In genomic region chr5:24424004-24424781, GRCm38 (mm10) we compare ENCODE assay signal across 8 mouse cellular contexts. TPM values are rescaled to one million over a fixed set of nuclear protein-coding genes. Genes with fewer than 3 reads are reported as not detected.
DNase-seq lines count a peak whose midpoint lies in the region; ATAC-seq lines count a peak whose summit lies in the region.

No protein-coding gene starts in this region.

- H3K36me3 ChIP-seq in heart, embryonic 12.5 days: peaks cover 20% of the 10 kb centered on the region
- peaks cover 8% of the 10 kb centered on the region for H3K36me3 ChIP-seq in hindbrain, embryonic 15.5 days
- H3K36me3 ChIP-seq in megakaryocyte, embryonic 14.5 days (replicated peaks; ENCODE audit: low read length): peaks cover 49% of the 10 kb centered on the region

- peak overlapping the region; percentile 97 for H3K27ac ChIP-seq in heart, embryonic 12.5 days (ENCODE audit: poor library complexity, severe bottlenecking)
- peak overlapping the region; percentile 90 for H3K27ac ChIP-seq in hindbrain, embryonic 15.5 days (replicated peaks)

- H3K4me1 ChIP-seq in heart, embryonic 12.5 days (replicated peaks): peaks cover 49% of the 10 kb centered on the region
- H3K4me1 ChIP-seq in hindbrain, embryonic 15.5 days (replicated peaks): peaks cover 58% of the 10 kb centered on the region
- H3K4me1 ChIP-seq in megakaryocyte, embryonic 14.5 days: peaks cover 79% of the 10 kb centered on the region

- no peak for DNase-seq in heart, postnatal 4 days
- DNase-seq in 416B (ENCODE audit: low read depth): peak; percentile 63
- DNase-seq in c-Kit-positive CD71-positive TER-119-positive erythroid progenitor cells, embryonic 14.5 days (ENCODE audit: low spot score): peak; percentile 40
- no peak for DNase-seq in frontal cortex, adult 2 months (ENCODE audit: extremely low spot score in 1 of 2, low spot score in 1 of 2)
- DNase-seq in adrenal gland, adult 2 months: no peak

- H3K4me2 ChIP-seq in heart, embryonic 12.5 days: peak overlapping the region; percentile 80
- peak overlapping the region; percentile 72 for H3K4me2 ChIP-seq in hindbrain, embryonic 15.5 days

- ATAC-seq in heart, embryonic 12.5 days (ENCODE audit: insufficient number of reproducible peaks, low FRiP score): peak; percentile 12
- ATAC-seq in hindbrain, embryonic 15.5 days (ENCODE audit: low FRiP score, low read depth): no peak

- peak overlapping the region; percentile 76 for H3K4me3 ChIP-seq in heart, embryonic 12.5 days
- H3K4me3 ChIP-seq in hindbrain, embryonic 15.5 days: peak overlapping the region; percentile 62
- H3K4me3 ChIP-seq in megakaryocyte, embryonic 14.5 days (replicated peaks): peak overlapping the region; percentile 92

- peak overlapping the region; percentile 85 for H3K9ac ChIP-seq in heart, embryonic 12.5 days
- H3K9ac ChIP-seq in hindbrain, embryonic 15.5 days: peak overlapping the region; percentile 59

- no peaks in the 10 kb centered on the region for H3K27me3 ChIP-seq in heart, embryonic 12.5 days (replicated peaks)
- H3K27me3 ChIP-seq in hindbrain, embryonic 15.5 days: peaks cover 4% of the 10 kb centered on the region; the same call in 1 of the 2 replicates
- H3K27me3 ChIP-seq in megakaryocyte, embryonic 14.5 days (replicated peaks): peaks cover 1% of the 10 kb centered on the region

- H3K9me3 ChIP-seq in heart, embryonic 12.5 days (replicated peaks): no peaks in the 10 kb centered on the region
- H3K9me3 ChIP-seq in hindbrain, embryonic 15.5 days: no peaks in the 10 kb centered on the region
- no peaks in the 10 kb centered on the region for H3K9me3 ChIP-seq in megakaryocyte, embryonic 14.5 days

- WGBS in heart, embryonic 12.5 days: 10% methylated on average over 21 of the region's 21 CpGs
- 12% methylated on average over 21 of the region's 21 CpGs for WGBS in hindbrain, embryonic 15.5 days

RNA-seq across cellular contexts. Expression of gene Slc4a2, which starts 0.6 kb away (rescaled TPM):
- 31.1 and 39.4 TPM in 2 replicates for polyA plus RNA-seq in heart, embryonic 12.5 days (2016; fragmentation: Nextera tagmentation; extraction: Ambion mirVana)
- 10 to 100 TPM; 63.2 to 65.7 TPM for total RNA-seq in heart, postnatal 4 days (2021)
- 25.1 and 26.8 TPM in 2 replicates for polyA plus RNA-seq in hindbrain, embryonic 15.5 days (2015; fragmentation: Nextera tagmentation; extraction: Ambion mirVana)
- 14.7 and 31.0 TPM in 2 replicates for polyA plus RNA-seq in megakaryocyte, embryonic 14.5 days (2012; ENCODE audit: insufficient read depth, low replicate concordance)
- polyA plus RNA-seq in frontal cortex, adult 2 months (2012; rRNA removed): 32.2 and 32.3 TPM in 2 replicates
- total RNA-seq in adrenal gland, adult 2 months (2021): 10 to 100 TPM; 58.4 to 63.2 TPM
- 65.9 and 74.0 TPM in 2 replicates for polyA plus RNA-seq in adrenal gland, adult 2 months (2012; rRNA removed)

RNA-seq across cellular contexts. Expression of gene Cdk5, which starts 0.9 kb away (rescaled TPM):
- 32.0 and 35.9 TPM in 2 replicates for polyA plus RNA-seq in heart, embryonic 12.5 days (2016; fragmentation: Nextera tagmentation; extraction: Ambion mirVana)
- total RNA-seq in heart, postnatal 4 days (2021): 10 to 100 TPM; 22.4 to 26.1 TPM
- polyA plus RNA-seq in hindbrain, embryonic 15.5 days (2015; fragmentation: Nextera tagmentation; extraction: Ambion mirVana): 115 and 123 TPM in 2 replicates
- polyA plus RNA-seq in megakaryocyte, embryonic 14.5 days (2012; ENCODE audit: insufficient read depth, low replicate concordance): 6.0 and 14.5 TPM in 2 replicates
- 214 and 226 TPM in 2 replicates for polyA plus RNA-seq in frontal cortex, adult 2 months (2012; rRNA removed)
- 10 to 100 TPM; 40.7 to 47.9 TPM for total RNA-seq in adrenal gland, adult 2 months (2021)
- 60.2 and 63.3 TPM in 2 replicates for polyA plus RNA-seq in adrenal gland, adult 2 months (2012; rRNA removed)

RNA-seq across cellular contexts. Expression of gene Asic3, which starts 11.0 kb away (rescaled TPM):
- 0.09 and 0.19 TPM in 2 replicates for polyA plus RNA-seq in heart, embryonic 12.5 days (2016; fragmentation: Nextera tagmentation; extraction: Ambion mirVana)
- under 1 TPM in 1 of 2 experiments, not detected in 1; 0.19 TPM for total RNA-seq in heart, postnatal 4 days (2021)
- polyA plus RNA-seq in hindbrain, embryonic 15.5 days (2015; fragmentation: Nextera tagmentation; extraction: Ambion mirVana): 0.88 and 1.4 TPM in 2 replicates
- not detected in 2 replicates for polyA plus RNA-seq in megakaryocyte, embryonic 14.5 days (2012; ENCODE audit: insufficient read depth, low replicate concordance)
- 0.86 and 0.92 TPM in 2 replicates for polyA plus RNA-seq in frontal cortex, adult 2 months (2012; rRNA removed)
- total RNA-seq in adrenal gland, adult 2 months (2021): under 1 TPM in 1 of 2 experiments, not detected in 1; 0.48 TPM
- 0.74 and 1.2 TPM in 2 replicates for polyA plus RNA-seq in adrenal gland, adult 2 months (2012; rRNA removed)

RNA-seq across cellular contexts. Expression of gene Fastk, which starts 20.9 kb away (rescaled TPM):
- polyA plus RNA-seq in heart, embryonic 12.5 days (2016; fragmentation: Nextera tagmentation; extraction: Ambion mirVana): 172 and 175 TPM in 2 replicates
- 100 to 1,000 TPM; 194 to 206 TPM for total RNA-seq in heart, postnatal 4 days (2021)
- 96.8 and 113 TPM in 2 replicates for polyA plus RNA-seq in hindbrain, embryonic 15.5 days (2015; fragmentation: Nextera tagmentation; extraction: Ambion mirVana)
- 216 and 275 TPM in 2 replicates for polyA plus RNA-seq in megakaryocyte, embryonic 14.5 days (2012; ENCODE audit: insufficient read depth, low replicate concordance)
- 223 and 235 TPM in 2 replicates for polyA plus RNA-seq in frontal cortex, adult 2 months (2012; rRNA removed)
- 100 to 1,000 TPM in 1 of 2 experiments, 10 to 100 TPM in 1; 93.4 to 108 TPM for total RNA-seq in adrenal gland, adult 2 months (2021)
- 335 and 350 TPM in 2 replicates for polyA plus RNA-seq in adrenal gland, adult 2 months (2012; rRNA removed)

RNA-seq across cellular contexts. Expression of gene Tmub1, which starts 23.5 kb away (rescaled TPM):
- 18.9 and 19.7 TPM in 2 replicates for polyA plus RNA-seq in heart, embryonic 12.5 days (2016; fragmentation: Nextera tagmentation; extraction: Ambion mirVana)
- total RNA-seq in heart, postnatal 4 days (2021): 1 to 10 TPM; 8.5 to 8.7 TPM
- polyA plus RNA-seq in hindbrain, embryonic 15.5 days (2015; fragmentation: Nextera tagmentation; extraction: Ambion mirVana): 55.1 and 64.2 TPM in 2 replicates
- polyA plus RNA-seq in megakaryocyte, embryonic 14.5 days (2012; ENCODE audit: insufficient read depth, low replicate concordance): 31.6 and 37.8 TPM in 2 replicates
- polyA plus RNA-seq in frontal cortex, adult 2 months (2012; rRNA removed): 42.7 and 43.7 TPM in 2 replicates
- 10 to 100 TPM; 16.7 to 20.5 TPM for total RNA-seq in adrenal gland, adult 2 months (2021)
- polyA plus RNA-seq in adrenal gland, adult 2 months (2012; rRNA removed): 86.7 and 94.5 TPM in 2 replicates

Comparison
In these comparisons a context has a peak if more than half of its experiments do, and no peak if none do; other contexts are left out.
1. DNase-seq: peak in 416B (single experiment) and c-Kit-positive CD71-positive TER-119-positive erythroid progenitor cells, embryonic 14.5 days (single experiment); none in heart, postnatal 4 days (single experiment), frontal cortex, adult 2 months (0 of 2) and adrenal gland, adult 2 months (single experiment).
2. Peak in every context shown above with its lines, with median percentiles within 50 percentile points of each other: H3K4me3 ChIP-seq.